Mouse (Mus musculus): Measurements from ENCODE around the gene Wdr17.

Wdr17 gene

DNA sequence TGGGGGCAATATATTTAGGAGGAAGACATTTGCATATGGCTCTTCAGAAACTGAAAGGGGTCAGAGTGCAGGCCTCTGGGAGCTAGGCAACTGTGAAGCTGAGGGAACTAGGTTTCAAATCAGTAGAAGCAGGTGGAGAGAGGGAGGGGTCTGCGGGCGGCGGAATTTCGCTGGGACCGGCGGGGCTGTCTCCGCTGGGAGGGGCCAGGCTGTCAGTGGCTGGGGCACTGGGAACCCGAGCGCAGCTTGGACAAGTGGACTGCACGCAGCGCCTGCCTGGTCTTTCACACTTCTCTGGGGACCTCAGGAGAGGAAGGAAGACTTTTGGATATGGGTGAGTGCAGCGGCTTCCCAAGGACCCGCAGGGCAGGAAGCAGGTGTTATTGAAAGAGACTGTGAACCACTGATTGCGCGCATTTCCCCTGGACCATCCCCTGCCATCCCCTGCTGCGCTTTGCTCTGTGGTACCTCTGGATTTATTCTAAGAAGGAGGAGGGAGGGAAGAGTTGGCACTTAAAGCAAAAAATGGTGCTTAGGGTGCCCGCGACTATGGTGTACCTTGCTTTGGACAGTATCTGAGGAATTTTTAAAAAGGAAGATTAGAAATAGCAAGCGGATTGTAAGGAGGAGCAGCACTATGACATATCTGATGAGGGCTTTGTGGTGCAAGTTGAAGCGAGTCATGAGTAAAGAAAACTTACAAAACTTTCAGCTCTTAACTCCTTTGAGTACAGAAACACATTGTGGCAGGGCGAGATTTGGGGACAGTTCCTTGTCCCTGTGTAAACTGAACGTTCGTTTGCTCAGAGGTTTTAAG lies 107.5 kb downstream of the Wdr17 start:
- Histone ChIP-seq H3K36me3 (ENCODE audit: insufficient read depth, low read length) (no peaks in the 10 kb centered on the region), H3K27me3 (ENCODE audit: insufficient read depth, low read length) (peaks cover 5% of the 10 kb centered on the region; the same call in 1 of the 2 replicates), H3K9me3 (ENCODE audit: low read length) (no peaks in the 10 kb centered on the region), H3K4me3 (replicated peaks; ENCODE audit: low read length) (peak overlapping the region; percentile 61), H3K4me1 (replicated peaks; ENCODE audit: low read depth, low read length) (peaks cover 15% of the 10 kb centered on the region)
- no peak for TF ChIP-seq CTCF (conservative IDR thresholded peaks at IDR 0.05; ENCODE audit: low read length)
- TF ChIP-seq POU5F1 (IDR thresholded peaks at IDR 0.05; ENCODE audit: borderline replicate concordance, low read length) = no peak
- no peak for TF ChIP-seq NANOG (IDR thresholded peaks at IDR 0.05; ENCODE audit: borderline replicate concordance, low read length)

DNA sequence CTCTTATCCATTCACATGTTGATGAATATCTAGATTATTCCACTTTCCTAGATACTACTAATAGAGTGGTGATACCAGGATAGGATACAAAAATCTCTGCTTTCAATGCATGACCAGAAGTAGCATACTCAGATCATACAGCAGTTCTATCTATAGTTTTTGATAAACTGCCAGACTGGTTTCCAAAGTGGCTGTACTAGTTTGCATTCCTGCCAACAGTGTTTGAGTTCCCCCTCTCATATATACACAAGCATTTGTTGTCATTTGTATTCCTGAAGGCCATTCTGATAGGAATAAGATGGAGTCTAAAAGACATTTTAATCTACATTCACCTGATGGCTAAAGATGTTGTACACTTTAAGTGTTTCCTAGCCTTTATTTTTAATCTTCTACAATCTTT lies 110.0 kb downstream of the Wdr17 start:
- Histone ChIP-seq H3K4me1 (replicated peaks; ENCODE audit: low read depth, low read length) (peaks cover 15% of the 10 kb centered on the region), H3K4me3 (replicated peaks; ENCODE audit: low read length) (no peak overlapping the region), H3K27me3 (ENCODE audit: insufficient read depth, low read length) (peaks cover 5% of the 10 kb centered on the region; the same call in 1 of the 2 replicates), H3K36me3 (ENCODE audit: insufficient read depth, low read length) (no peaks in the 10 kb centered on the region), H3K9me3 (ENCODE audit: low read length) (no peaks in the 10 kb centered on the region)
- no peak for TF ChIP-seq NANOG (IDR thresholded peaks at IDR 0.05; ENCODE audit: borderline replicate concordance, low read length)
- no peak for TF ChIP-seq CTCF (conservative IDR thresholded peaks at IDR 0.05; ENCODE audit: low read length)
- no peak for TF ChIP-seq POU5F1 (IDR thresholded peaks at IDR 0.05; ENCODE audit: borderline replicate concordance, low read length)

- no peaks in the 10 kb centered on the region for H3K36me3 ChIP-seq (ENCODE audit: insufficient read depth, low read length)
- peaks cover 15% of the 10 kb centered on the region for H3K4me1 ChIP-seq (replicated peaks; ENCODE audit: low read depth, low read length)
- H3K9me3 ChIP-seq (ENCODE audit: low read length) = no peaks in the 10 kb centered on the region
- peaks cover 3% of the 10 kb centered on the region; the same call in 1 of the 2 replicates for H3K27me3 ChIP-seq (ENCODE audit: insufficient read depth, low read length)
- TF ChIP-seq POU5F1 (IDR thresholded peaks at IDR 0.05; ENCODE audit: borderline replicate concordance, low read length) (no peak), NANOG (IDR thresholded peaks at IDR 0.05; ENCODE audit: borderline replicate concordance, low read length) (no peak), CTCF (conservative IDR thresholded peaks at IDR 0.05; ENCODE audit: low read length) (no peak)
- H3K4me3 ChIP-seq (replicated peaks; ENCODE audit: low read length) = no peak overlapping the region
These were observed 110.7 kb downstream of the Wdr17 start for GRCm38 (mm10) chr8:54776241-54776640.

DNA sequence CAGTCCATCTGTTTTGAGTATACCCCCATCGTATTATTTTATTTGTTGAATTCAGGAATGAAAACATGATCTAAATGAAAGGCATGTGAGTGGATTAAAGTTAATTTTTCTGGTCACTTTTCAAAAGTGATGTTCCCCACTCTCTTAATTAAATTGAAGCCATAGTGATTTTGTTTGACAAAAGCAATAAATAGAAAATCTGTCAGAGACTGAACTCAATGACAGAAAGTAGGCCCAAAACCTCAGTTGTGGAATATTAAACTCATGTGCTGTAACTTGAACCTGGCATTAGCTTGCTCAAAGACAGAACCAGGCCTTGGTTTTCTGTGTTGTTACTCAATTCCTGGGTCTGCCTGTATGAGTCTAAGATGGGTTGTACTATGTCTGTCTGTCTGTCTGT lies 129.3 kb downstream of the Wdr17 start:
- H3K4me1 ChIP-seq (replicated peaks; ENCODE audit: low read depth, low read length) = no peaks in the 10 kb centered on the region
- H3K36me3 ChIP-seq (ENCODE audit: insufficient read depth, low read length) = no peaks in the 10 kb centered on the region
- no peak overlapping the region for H3K4me3 ChIP-seq (replicated peaks; ENCODE audit: low read length)
- no peaks in the 10 kb centered on the region for H3K27me3 ChIP-seq (ENCODE audit: insufficient read depth, low read length)
- no peak for TF ChIP-seq CTCF (conservative IDR thresholded peaks at IDR 0.05; ENCODE audit: low read length)
- no peak for TF ChIP-seq POU5F1 (IDR thresholded peaks at IDR 0.05; ENCODE audit: borderline replicate concordance, low read length)
- TF ChIP-seq NANOG (IDR thresholded peaks at IDR 0.05; ENCODE audit: borderline replicate concordance, low read length) = no peak
- no peaks in the 10 kb centered on the region for H3K9me3 ChIP-seq (ENCODE audit: low read length)

DNA sequence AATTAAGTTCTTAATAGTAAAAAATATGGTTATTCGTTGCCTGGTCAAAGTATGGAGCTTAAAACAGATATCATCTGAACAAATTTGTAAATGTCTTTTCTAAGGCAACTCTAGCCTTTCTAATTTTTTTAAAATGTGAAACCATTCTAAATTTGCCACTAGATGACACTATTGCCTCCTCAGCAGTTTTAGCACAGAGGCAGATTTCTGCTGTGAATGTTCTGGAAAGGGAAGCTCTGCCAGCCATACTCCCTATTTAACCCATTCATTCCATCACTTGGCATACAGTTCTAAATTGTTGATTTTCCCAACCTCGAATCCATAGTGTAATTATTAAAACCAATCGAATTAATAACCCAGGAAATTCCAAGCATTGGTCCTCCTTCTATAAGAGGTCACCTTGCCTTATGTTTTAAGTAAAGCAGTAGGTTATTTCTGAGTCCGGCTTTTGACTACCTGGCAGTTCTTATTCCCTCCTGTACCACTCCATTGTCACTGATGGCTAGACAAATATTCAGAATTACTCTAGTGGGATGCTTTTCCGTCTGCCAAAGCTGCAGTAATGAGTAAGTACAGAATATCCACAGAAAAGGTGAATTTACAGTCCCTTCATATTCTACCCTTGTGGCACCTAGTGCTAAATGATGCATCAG lies 150.2 kb downstream of the Wdr17 start:
- no peaks in the 10 kb centered on the region for H3K36me3 ChIP-seq (ENCODE audit: insufficient read depth, low read length)
- H3K9me3 ChIP-seq (ENCODE audit: low read length) = no peaks in the 10 kb centered on the region
- no peak overlapping the region for H3K4me3 ChIP-seq (replicated peaks; ENCODE audit: low read length)
- no peaks in the 10 kb centered on the region for H3K4me1 ChIP-seq (replicated peaks; ENCODE audit: low read depth, low read length)
- peaks cover 11% of the 10 kb centered on the region for H3K27me3 ChIP-seq (ENCODE audit: insufficient read depth, low read length)
- TF ChIP-seq POU5F1 (IDR thresholded peaks at IDR 0.05; ENCODE audit: borderline replicate concordance, low read length) (no peak), CTCF (conservative IDR thresholded peaks at IDR 0.05; ENCODE audit: low read length) (no peak; the same call in 1 of the 2 replicates), NANOG (IDR thresholded peaks at IDR 0.05; ENCODE audit: borderline replicate concordance, low read length) (no peak)

DNA sequence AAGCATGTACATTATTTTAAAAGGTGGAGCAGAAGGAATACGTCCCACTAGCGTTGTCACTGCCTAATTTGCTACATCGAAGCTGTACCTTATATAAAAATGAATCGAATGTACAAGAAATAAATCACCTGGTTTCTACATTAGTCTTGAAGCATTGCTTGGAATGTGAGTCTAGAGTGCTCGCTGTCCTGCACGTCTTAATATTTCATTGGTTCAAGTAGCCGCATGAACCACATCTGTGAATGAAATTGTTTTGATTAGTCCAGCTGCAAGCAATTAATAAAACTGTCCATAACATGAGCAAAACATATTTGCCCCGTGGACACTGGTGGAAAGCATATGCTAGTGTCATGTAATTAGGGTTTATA lies 162.3 kb downstream of the Wdr17 start:
- peak overlapping the region; percentile 23 for H3K4me3 ChIP-seq (replicated peaks; ENCODE audit: low read length)
- no peaks in the 10 kb centered on the region for H3K9me3 ChIP-seq (ENCODE audit: low read length)
- H3K4me1 ChIP-seq (replicated peaks; ENCODE audit: low read depth, low read length) = peaks cover 4% of the 10 kb centered on the region; the same call in 1 of the 2 replicates
- H3K36me3 ChIP-seq (ENCODE audit: insufficient read depth, low read length) = no peaks in the 10 kb centered on the region
- TF ChIP-seq NANOG (IDR thresholded peaks at IDR 0.05; ENCODE audit: borderline replicate concordance, low read length) = no peak
- TF ChIP-seq POU5F1 (IDR thresholded peaks at IDR 0.05; ENCODE audit: borderline replicate concordance, low read length) = no peak
- no peak for TF ChIP-seq CTCF (conservative IDR thresholded peaks at IDR 0.05; ENCODE audit: low read length)
- H3K27me3 ChIP-seq (ENCODE audit: insufficient read depth, low read length) = no peaks in the 10 kb centered on the region

- H3K4me3 ChIP-seq (replicated peaks; ENCODE audit: low read length) = peak overlapping the region; percentile 63
- no peaks in the 10 kb centered on the region for H3K9me3 ChIP-seq (ENCODE audit: low read length)
- H3K27me3 ChIP-seq (ENCODE audit: insufficient read depth, low read length) = no peaks in the 10 kb centered on the region
- H3K36me3 ChIP-seq (ENCODE audit: insufficient read depth, low read length) = no peaks in the 10 kb centered on the region
- peaks cover 4% of the 10 kb centered on the region; the same call in 1 of the 2 replicates for H3K4me1 ChIP-seq (replicated peaks; ENCODE audit: low read depth, low read length)
- TF ChIP-seq CTCF (conservative IDR thresholded peaks at IDR 0.05; ENCODE audit: low read length) = no peak
- no peak for TF ChIP-seq NANOG (IDR thresholded peaks at IDR 0.05; ENCODE audit: borderline replicate concordance, low read length)
- no peak for TF ChIP-seq POU5F1 (IDR thresholded peaks at IDR 0.05; ENCODE audit: borderline replicate concordance, low read length)
These were observed 162.9 kb downstream of the Wdr17 start for GRCm38 (mm10) chr8:54723976-54724667.

DNA sequence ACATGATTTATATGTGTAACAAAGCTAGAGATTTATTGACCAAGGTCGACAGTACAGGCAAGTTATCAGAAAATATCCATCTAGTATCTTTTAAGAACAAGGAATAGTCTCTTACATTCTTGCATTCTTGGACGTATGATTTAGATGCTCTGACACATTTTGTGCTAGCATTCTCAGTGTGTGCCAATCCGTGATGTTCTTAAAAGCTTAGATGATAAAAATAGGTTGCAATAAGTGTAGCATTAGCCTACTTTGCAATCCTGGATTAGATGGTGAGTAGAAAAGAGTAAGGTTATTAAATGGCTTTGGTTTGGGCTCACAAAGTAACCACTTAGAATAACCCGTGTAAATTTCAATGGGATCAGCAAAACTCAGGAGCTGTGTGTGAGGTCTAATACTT lies 168.5 kb downstream of the Wdr17 start:
- Histone ChIP-seq H3K9me3 (ENCODE audit: low read length) (no peaks in the 10 kb centered on the region), H3K27me3 (ENCODE audit: insufficient read depth, low read length) (no peaks in the 10 kb centered on the region), H3K4me3 (replicated peaks; ENCODE audit: low read length) (no peak overlapping the region), H3K36me3 (ENCODE audit: insufficient read depth, low read length) (no peaks in the 10 kb centered on the region), H3K4me1 (replicated peaks; ENCODE audit: low read depth, low read length) (no peaks in the 10 kb centered on the region)
- TF ChIP-seq NANOG (IDR thresholded peaks at IDR 0.05; ENCODE audit: borderline replicate concordance, low read length) (no peak), CTCF (conservative IDR thresholded peaks at IDR 0.05; ENCODE audit: low read length) (no peak), POU5F1 (IDR thresholded peaks at IDR 0.05; ENCODE audit: borderline replicate concordance, low read length) (no peak)
